Mouse (Mus musculus) lung, postnatal 0 days (tissue): Measurements from ENCODE around the gene E2f6.

ENCODE experiments used
- CTCF ChIP-seq: IDR thresholded peaks from 2 replicates; pipeline ENCODE4 v1.5.1; 2016; ENCODE audit warnings: antibody characterized with exemption, mild to moderate bottlenecking
- EP300 ChIP-seq: IDR thresholded peaks from 2 replicates; pipeline ENCODE4 v1.6.1; 2016; ENCODE audit warnings: antibody characterized with exemption, mild to moderate bottlenecking, control low read depth

- TF ChIP-seq EP300 (no peak), CTCF (no peak)
Observed at GRCm38 (mm10) chr12:16788600-16788999, 22.2 kb upstream of the E2f6 start.
